In genomic region chr10:66657520-66657919, GRCm38 (mm10) we compare ENCODE assay signal across 20 mouse cellular contexts.
DNase-seq lines count a peak whose midpoint lies in the region; ATAC-seq and TF ChIP-seq lines count a peak whose summit lies in the region.
"Had no signal": no experiment of that assay in that cellular context is flagged by ENCODE, and none has a peak within 500 bp of the region (broad histone marks: within the 10 kb centered on the region; RNA-seq: fewer than 3 reads in every experiment).

No protein-coding gene starts in this region.

- ATAC-seq in frontal cortex, adult (ENCODE audit: low TSS enrichment), result peak; percentile 57
- no peak for ATAC-seq in midbrain, postnatal 0 days (ENCODE audit: low FRiP score)
- ATAC-seq in midbrain, embryonic 14.5 days (ENCODE audit: low FRiP score, low TSS enrichment), result no peak
- ATAC-seq: CD4-positive, CD25-positive, alpha-beta regulatory T cell, adult 4 months had no signal

- no peaks in the 10 kb centered on the region for H3K27me3 ChIP-seq in midbrain, postnatal 0 days (ENCODE audit: insufficient read depth, low read length)
- H3K27me3 ChIP-seq in midbrain, embryonic 14.5 days (ENCODE audit: control insufficient read depth, insufficient read depth, low read length), result no peaks in the 10 kb centered on the region
- H3K27me3 ChIP-seq: hindbrain, embryonic 15.5 days; midbrain, embryonic 12.5 days had no signal

- WGBS in midbrain, postnatal 0 days, result 89% methylated on average over 5 of the region's 5 CpGs
- WGBS in midbrain, embryonic 14.5 days, result 92% methylated on average over 5 of the region's 5 CpGs

- no peak overlapping the region for H3K4me2 ChIP-seq in midbrain, postnatal 0 days (ENCODE audit: low read depth, low read length, poor library complexity, severe bottlenecking)
- no peak overlapping the region for H3K4me2 ChIP-seq in midbrain, embryonic 14.5 days (ENCODE audit: low read length)
- H3K4me2 ChIP-seq: hindbrain, embryonic 15.5 days; midbrain, embryonic 12.5 days had no signal

- H3K36me3 ChIP-seq in midbrain, postnatal 0 days (ENCODE audit: insufficient read depth, low read length), result no peaks in the 10 kb centered on the region
- no peaks in the 10 kb centered on the region for H3K36me3 ChIP-seq in midbrain, embryonic 14.5 days (ENCODE audit: control insufficient read depth, insufficient read depth, low read length)
- H3K36me3 ChIP-seq: hindbrain, embryonic 15.5 days; midbrain, embryonic 12.5 days had no signal

- H3K4me3 ChIP-seq in midbrain, postnatal 0 days (ENCODE audit: low read depth, low read length), result no peak overlapping the region
- H3K4me3 ChIP-seq in midbrain, embryonic 14.5 days (replicated peaks; ENCODE audit: low read depth, low read length), result no peak overlapping the region
- H3K4me3 ChIP-seq: heart, adult 2 months; hindbrain, embryonic 15.5 days; left cerebral cortex, adult 2 months; midbrain, embryonic 12.5 days had no signal

- no peak for DNase-seq in frontal cortex, postnatal 25 days (ENCODE audit: low spot score in 2 of 2)
- peak; percentile 10 for DNase-seq in layer of hippocampus, adult 8-10 months (ENCODE audit: low spot score in 2 of 2)
- no peak for DNase-seq in layer of hippocampus, postnatal 36 days
- DNase-seq in midbrain, postnatal 0 days (ENCODE audit: low spot score), result peak; percentile 24
- DNase-seq in midbrain, embryonic 14.5 days, result no peak
- peak; percentile 32 for DNase-seq in brain, embryonic 14.5 days (ENCODE audit: low read depth)
- DNase-seq: adrenal gland, postnatal 25 days; cerebellum, adult 11 months; cerebellum, adult 9-11 months; gastrocnemius, postnatal 36 days; heart, adult 2 months; kidney, adult 2 months; lung, postnatal 14 days; thymus, postnatal 14 days had no signal

- no peak for TF ChIP-seq CTCF in midbrain, postnatal 0 days (IDR thresholded peaks at IDR 0.05)
- no peak for TF ChIP-seq CTCF in brain, embryonic 14.5 days (IDR thresholded peaks at IDR 0.05; ENCODE audit: borderline replicate concordance, extremely low read depth, insufficient read depth, insufficient read length)

- no peak overlapping the region for H3K27ac ChIP-seq in midbrain, postnatal 0 days (ENCODE audit: low read depth, low read length)
- no peak overlapping the region for H3K27ac ChIP-seq in midbrain, embryonic 14.5 days (replicated peaks; ENCODE audit: low read depth, low read length)
- H3K27ac ChIP-seq: heart, adult 2 months; hindbrain, embryonic 15.5 days; kidney, postnatal 0 days; left cerebral cortex, adult 2 months; midbrain, embryonic 12.5 days had no signal

- no peak for TF ChIP-seq POLR2A in brain, embryonic 14.5 days (IDR thresholded peaks at IDR 0.05; ENCODE audit: borderline replicate concordance, extremely low read depth, insufficient read depth, insufficient read length, poor library complexity, severe bottlenecking)

- H3K9me3 ChIP-seq in midbrain, postnatal 0 days (ENCODE audit: low read length), result no peaks in the 10 kb centered on the region
- H3K9me3 ChIP-seq in midbrain, embryonic 14.5 days (ENCODE audit: control insufficient read depth, low read length), result peaks cover 3% of the 10 kb centered on the region; the same call in 1 of the 2 replicates
- H3K9me3 ChIP-seq: hindbrain, embryonic 15.5 days; midbrain, embryonic 12.5 days had no signal

- H3K9ac ChIP-seq in midbrain, postnatal 0 days (replicated peaks; ENCODE audit: low read length, poor library complexity, severe bottlenecking), result no peak overlapping the region
- H3K9ac ChIP-seq in midbrain, embryonic 14.5 days (replicated peaks; ENCODE audit: low read length), result no peak overlapping the region
- H3K9ac ChIP-seq: hindbrain, embryonic 15.5 days; midbrain, embryonic 12.5 days had no signal

- H3K4me1 ChIP-seq in midbrain, postnatal 0 days (ENCODE audit: insufficient read depth, low read length), result no peaks in the 10 kb centered on the region
- H3K4me1 ChIP-seq in midbrain, embryonic 14.5 days (ENCODE audit: control insufficient read depth, insufficient read depth, low read length), result no peaks in the 10 kb centered on the region
- H3K4me1 ChIP-seq: hindbrain, embryonic 15.5 days; midbrain, embryonic 12.5 days had no signal

Comparison
In these comparisons a context has a peak if more than half of its experiments do, and no peak if none do; other contexts are left out.
1. DNase-seq: peak in layer of hippocampus, adult 8-10 months (2 of 2), midbrain, postnatal 0 days (single experiment) and brain, embryonic 14.5 days (single experiment); none in frontal cortex, postnatal 25 days (0 of 2), layer of hippocampus, postnatal 36 days (0 of 2) and midbrain, embryonic 14.5 days (single experiment).